Mouse (Mus musculus) T-helper 2 cell (primary cell): ENCODE results near the gene Zfp446.
"Not testable (repeated sequence)": the region's sequence is repeated elsewhere in the genome, so short reads cannot be mapped to it uniquely, and the experiment has no call there.

Experiments
- in situ Hi-C: fragments of 300-600 bp; cut with MboI, MseI; formaldehyde crosslinking; loops from one replicate; pipeline ENCODE4 v1.15.1; 2025; ENCODE audit warnings: high pct_unique_total_duplicates

Gene Zfp446

DNA sequence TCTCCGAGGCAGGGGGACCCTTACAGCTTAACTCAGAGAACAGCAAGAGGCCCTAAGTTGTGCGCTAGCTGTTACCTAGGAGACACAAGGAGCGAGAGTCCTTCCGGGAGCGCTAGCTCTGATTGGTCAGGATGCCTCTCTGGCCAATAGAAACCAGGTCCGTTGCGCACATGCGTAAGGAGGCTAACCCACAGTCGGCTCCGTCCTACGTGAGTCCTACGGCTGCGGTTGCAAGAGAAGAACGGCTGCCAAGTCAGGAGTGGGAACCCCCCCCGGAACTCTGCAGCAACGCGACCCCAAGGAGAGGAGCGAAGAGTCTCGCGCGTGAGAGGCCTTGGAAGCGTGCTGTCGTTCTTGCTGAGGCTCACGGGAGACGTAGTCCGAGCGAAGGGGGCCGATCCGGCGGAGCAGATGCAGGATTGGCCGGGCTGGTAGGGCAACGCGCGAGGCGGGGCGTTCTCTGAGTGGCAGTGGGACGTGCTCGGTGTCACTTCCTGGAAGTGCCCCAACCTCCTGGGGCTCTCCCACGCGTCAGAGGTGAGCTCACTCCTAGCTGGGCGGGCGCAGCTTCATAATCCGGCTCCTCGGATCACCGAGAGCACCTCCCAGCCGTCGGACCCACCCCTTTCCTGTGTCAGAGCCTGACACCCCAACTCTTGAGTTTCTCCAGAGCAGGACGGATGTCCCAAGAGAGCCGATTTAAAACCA is at the start of gene Zfp446:
TSS of gene Zfp446 (plus strand) at position 167 of the 708 bp plus-strand sequence.
- in situ Hi-C loops: loop anchor here (5.0 kb wide), 1 partner anchor 56 kb away; the partner anchor contains the start of gene Rps5

GRCm38 (mm10) chr7:12933615-12934140 is 44.0 kb upstream of the Zfp446 start:
- in situ Hi-C loops: no loop called here

DNA sequence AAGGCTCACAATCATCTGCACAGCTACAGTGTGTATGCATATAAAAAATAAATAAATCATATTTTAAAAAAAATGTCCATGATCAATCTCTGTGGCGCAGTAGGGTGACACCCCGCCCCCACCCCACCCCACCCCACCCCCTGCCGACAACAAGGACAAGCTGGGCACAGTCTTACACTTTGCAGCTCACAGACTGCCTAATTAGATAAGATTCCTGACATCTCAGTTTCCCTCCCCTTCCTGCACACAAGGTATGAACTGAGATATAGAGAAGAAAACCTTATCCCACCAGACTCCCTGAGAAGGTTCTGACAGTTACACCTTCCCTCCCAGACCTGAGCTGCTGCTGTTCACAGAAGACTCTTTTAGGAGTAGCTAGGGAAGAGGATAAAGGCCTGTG is 42.8 kb upstream of the Zfp446 start:
- in situ Hi-C loops: no loop called here

DNA sequence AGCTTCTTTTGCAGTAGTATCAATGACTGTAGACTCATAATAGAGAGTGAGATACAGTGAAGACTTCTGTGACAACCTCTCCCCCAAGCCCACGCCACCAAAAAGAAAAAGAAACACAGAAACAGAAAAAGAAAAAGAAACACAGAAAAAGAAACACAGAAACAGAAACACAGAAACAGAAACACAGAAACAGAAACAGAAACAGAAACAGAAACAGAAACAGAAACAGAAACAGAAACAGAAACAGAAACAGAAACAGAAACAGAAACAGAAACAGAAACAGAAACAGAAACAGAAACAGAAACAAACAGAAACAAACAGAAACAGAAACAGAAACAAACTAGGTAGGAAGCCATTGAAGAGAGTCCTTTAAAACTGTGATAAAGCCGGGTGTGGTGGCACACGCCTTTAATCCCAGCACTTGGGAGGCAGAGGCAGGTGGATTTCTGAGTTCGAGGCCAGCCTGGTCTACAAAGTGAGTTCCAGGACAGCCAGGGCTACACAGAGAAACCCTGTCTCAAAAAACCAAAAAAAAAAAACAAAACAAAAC is 40.3 kb upstream of the Zfp446 start:
- in situ Hi-C loops: not testable (repeated sequence)

GRCm38 (mm10) chr7:12940599-12940998 is 37.0 kb upstream of the Zfp446 start:
- in situ Hi-C loops: no loop called here

DNA sequence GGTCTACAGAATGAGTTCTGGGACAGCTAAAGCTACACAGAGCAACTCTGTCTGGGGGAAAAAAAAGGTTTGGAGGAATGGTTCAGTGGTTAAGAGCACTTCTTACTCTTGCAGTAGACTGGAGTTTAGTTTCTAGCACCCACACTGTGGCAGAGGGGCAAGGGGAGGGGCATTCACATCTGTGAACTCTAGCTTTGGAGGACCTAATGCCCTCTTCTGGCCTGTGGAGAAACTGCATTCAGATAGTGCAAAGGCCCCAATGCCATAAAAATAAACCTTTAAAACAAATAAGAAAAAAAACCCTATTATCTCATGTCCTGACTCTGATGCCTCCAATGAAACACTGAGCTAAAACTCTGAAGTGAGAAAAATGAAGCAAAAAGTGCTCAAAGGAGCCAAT is 34.2 kb upstream of the Zfp446 start:
- in situ Hi-C loops: no loop called here

DNA sequence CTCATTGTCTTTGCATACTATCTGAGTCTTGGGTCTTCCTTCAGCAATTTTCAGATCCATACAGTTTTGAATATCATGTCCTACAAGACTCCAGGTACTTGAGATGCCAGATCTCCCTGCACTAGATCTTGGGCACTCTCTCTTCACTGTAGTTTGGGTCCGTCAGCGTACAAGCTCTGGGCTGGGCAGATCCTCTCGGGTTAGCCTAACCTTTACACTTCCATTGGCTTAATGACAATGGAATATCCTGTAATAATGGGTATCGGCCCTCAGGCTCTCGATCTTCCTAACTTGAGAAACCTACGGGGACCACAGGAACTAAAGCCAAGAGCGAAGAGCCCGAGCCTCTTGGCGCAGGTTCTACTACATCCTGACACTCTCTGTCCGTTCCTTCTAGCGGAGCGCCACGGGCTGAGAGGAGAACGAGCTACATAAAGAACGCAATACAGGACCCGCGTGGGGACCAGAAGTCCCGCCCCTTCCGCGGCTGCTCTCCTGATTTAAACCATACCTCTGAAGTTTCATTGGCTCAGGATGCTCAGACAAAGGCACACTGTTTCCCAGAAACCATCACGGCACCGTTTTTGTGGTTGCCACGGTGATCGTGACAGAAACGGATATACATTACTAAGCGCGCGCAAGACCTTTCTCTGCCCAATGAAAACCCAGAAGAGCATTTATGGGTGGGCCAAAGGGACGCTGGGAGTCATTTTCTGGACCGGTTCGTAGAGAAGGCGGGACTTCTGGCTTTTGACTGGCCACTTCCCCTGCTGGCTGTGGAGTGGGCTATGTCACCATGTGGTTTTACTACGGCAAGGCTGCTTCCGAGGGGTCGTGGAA is 28.4 kb upstream of the Zfp446 start:
- in situ Hi-C loops: no loop called here

DNA sequence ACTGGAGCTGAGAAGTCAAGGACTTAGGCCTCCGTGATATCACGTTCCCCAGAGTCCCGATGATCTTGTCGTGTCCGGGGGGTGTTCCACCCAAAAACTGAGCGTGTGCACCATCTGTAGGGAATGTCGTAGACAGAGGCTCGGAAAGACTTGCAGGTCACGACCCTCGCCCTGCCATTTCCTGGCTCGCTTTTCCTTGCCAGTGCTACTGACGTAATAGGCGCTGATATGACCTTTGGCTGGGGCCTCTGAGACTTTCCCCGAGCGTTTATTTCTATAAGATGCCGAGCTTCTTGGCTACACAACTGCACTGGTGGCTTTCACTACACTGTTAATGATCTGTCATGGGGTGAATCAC is 27.8 kb upstream of the Zfp446 start:
- in situ Hi-C loops: no loop called here

- in situ Hi-C loops: no loop called here
These were observed 22.8 kb upstream of the Zfp446 start for GRCm38 (mm10) chr7:12954896-12955295.

- in situ Hi-C loops: no loop called here
These were observed 20.1 kb upstream of the Zfp446 start for GRCm38 (mm10) chr7:12957511-12957910.

DNA sequence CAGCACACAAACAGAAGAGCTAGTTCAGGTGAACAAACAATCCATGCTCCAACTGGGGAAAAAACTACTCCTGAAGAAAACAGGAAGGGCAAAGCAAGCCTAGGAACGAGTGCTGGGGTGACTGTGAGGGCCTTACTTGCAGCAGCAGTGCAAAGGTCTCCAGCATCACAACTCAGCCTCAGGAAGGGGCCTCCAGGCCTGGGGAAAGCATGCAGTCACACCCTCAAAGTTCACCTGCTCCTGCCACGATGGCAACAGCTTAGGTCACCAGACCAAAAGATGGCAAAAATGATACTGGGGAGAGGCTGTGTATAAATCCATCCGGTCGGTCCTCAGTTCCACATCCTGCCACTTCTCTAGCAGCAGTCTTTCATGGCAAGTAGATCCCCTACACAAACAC is 18.7 kb upstream of the Zfp446 start:
- in situ Hi-C loops: no loop called here

DNA sequence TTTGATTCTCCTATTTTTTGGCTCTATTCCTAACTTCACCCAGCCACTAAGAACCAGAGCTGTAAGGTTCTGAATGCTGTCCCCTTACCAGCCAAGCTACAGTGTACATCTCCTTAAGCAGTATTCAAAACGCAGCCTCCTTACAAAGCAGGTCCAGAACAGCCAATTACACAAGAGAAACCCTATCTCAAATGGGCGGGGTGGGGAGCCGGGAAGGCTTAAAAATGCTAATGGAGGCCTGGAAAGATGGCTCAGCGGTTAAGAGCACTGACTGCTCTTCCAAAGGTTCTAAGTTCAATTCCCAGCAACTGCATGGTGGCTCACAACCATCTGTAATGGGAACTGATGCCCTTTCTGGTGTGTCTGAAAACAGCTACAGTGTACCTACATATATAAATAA is 17.9 kb upstream of the Zfp446 start:
- in situ Hi-C loops: no loop called here

DNA sequence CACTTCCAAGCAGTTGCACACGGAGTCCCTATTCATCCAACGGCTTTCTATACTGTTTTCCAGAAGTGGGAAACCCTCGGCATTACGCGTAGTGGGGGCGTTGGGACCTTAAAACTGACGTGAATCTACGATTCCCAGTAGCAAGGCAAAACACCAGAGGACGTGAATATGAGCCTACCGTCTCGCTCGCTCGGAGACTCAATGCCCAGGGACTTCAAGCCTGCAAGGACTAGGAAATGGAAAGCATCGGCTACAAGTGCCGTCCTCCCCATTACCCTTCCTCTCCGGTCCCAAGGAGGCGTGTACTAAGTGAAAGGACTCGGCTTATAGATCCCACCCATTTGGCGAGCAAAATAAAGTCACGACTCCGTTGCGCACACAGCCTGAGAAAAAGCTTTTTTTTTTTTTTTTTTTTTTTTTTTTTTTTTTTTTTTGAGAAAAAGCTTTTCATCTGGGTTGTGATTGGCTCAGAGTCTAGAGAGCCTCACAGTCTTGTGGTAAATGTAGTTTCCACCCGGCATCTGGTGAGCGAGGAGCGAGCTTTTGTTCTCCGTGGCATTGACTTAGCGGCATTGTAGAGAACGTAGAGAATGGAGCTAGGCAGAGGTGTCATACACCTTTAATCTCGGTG is 16.0 kb upstream of the Zfp446 start:
- in situ Hi-C loops: no loop called here

GRCm38 (mm10) chr7:12965678-12966091 is 12.0 kb upstream of the Zfp446 start, which contains the start of gene Zfp324:
Gene Zfp324 (plus strand): TSS chr7:12965838.
- in situ Hi-C loops: no loop called here

DNA sequence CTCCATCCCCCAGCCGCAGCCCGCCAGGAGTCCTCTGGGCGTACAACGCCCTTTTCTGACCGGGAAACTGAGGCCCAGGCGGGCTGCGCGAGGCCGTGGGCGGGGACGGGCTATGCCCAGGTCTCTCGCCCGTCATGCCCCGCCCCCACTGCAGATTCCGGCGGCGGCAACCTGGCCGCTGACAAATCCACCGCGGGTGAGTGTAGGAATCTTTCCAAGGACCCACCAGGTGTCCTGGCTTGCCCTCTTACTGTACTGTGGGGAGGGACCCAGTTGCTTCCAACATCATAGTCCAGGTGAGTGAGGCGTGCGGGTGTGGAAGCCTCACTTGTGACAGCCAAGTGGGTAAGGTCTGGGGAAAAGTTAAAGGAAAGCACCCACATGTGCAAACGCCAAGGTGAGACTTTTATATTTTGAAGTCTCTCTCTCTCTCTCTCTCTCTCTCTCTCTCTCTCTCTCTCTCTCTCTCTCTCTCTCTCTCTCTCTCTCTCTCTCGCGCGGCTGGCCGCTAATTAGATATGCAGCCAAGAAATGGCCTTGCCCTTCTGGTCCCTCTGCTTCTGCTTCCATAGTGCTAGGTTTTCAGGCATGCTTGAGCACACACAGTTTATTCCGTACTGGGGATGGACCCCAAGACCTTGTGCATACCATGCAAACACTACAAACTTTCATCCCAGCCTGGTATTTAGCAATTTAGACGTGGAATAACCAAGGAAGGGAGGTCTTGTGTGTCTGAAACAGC is 11.4 kb upstream of the Zfp446 start:
- in situ Hi-C loops: no loop called here

GRCm38 (mm10) chr7:12970906-12971305 is 6.7 kb upstream of the Zfp446 start:
- in situ Hi-C loops: no loop called here

- in situ Hi-C loops: loop anchor here (5.0 kb wide), 1 partner anchor 57 kb away; the partner anchor contains the start of gene Rps5
These were observed 1.5 kb downstream of the Zfp446 start for GRCm38 (mm10) chr7:12978931-12979722.

- in situ Hi-C loops: loop anchor here (5.0 kb wide), 1 partner anchor 57 kb away; the partner anchor contains the start of gene Rps5
These were observed 2.1 kb downstream of the Zfp446 start for GRCm38 (mm10) chr7:12979776-12980175.

GRCm38 (mm10) chr7:12980291-12980690 is 2.6 kb downstream of the Zfp446 start:
- in situ Hi-C loops: no loop called here

DNA sequence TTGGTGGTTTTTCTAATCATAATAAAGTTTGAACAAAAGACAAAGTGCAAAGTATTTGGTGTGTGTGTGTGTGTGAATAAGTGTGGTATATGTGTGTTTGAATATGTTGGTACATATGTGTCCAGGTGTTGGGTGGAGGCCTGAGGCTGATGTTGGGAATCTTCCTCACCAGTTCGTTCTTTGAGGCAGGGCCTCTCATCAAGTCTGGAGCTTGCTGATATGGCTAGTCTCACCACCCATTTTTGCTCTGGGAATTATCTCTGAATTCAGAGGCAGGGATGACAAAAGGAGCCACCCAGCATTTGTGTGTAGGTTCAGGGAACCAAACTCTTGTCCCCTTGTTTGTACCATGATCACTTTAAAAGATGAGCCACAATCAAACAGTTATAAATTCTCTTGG is 8.1 kb downstream of the Zfp446 start:
- in situ Hi-C loops: no loop called here
